Mouse (Mus musculus) cerebellum, adult 2 months (tissue): Measurements from ENCODE around the gene Egln1. TPM values are rescaled to one million over a fixed set of nuclear protein-coding genes. Genes with fewer than 3 reads are reported as not detected.

ENCODE experiments used
- DNase-seq, 2 experiments: peaks; one replicate each; pipeline ENCODE4 v3.0.0; 2021
- H3K27ac ChIP-seq: fragments of 200-500 bp; 2 replicates; pipeline ENCODE4 v1.5.1; 2012; ENCODE audit warnings: low read length, control low read depth, inconsistent platforms; ENCODE audit not compliant: insufficient read depth
- H3K27me3 ChIP-seq: fragments of 200-500 bp; 2 replicates; pipeline ENCODE4 v1.6.1; 2012; ENCODE audit warnings: inconsistent platforms, mild to moderate bottlenecking, low read length, moderate library complexity; ENCODE audit not compliant: control insufficient read depth, insufficient read depth
- H3K4me1 ChIP-seq: fragments of 200-500 bp; 2 replicates; pipeline ENCODE4 v1.6.1; 2011; ENCODE audit warnings: low read length; ENCODE audit not compliant: control insufficient read depth, insufficient read depth
- H3K4me3 ChIP-seq: fragments of 200-500 bp; replicated peaks from 2 replicates; pipeline ENCODE3; 2011; ENCODE audit warnings: mild to moderate bottlenecking, low read depth, low read length, control low read depth; ENCODE audit not compliant: insufficient read depth
- CTCF ChIP-seq: fragments of 200-500 bp; IDR thresholded peaks from 2 replicates; pipeline ENCODE4 v1.5.1; 2011; ENCODE audit warnings: low read depth, mild to moderate bottlenecking, control low read depth, low read length, moderate library complexity, borderline replicate concordance; ENCODE audit not compliant: insufficient read depth
- POLR2A ChIP-seq: fragments of 200-500 bp; IDR thresholded peaks from 2 replicates; pipeline ENCODE4 v1.6.1; 2011; ENCODE audit warnings: low read length, control low read depth, borderline replicate concordance; ENCODE audit not compliant: insufficient read depth
- WGBS: fragments of 180-500 bp; shearing (Covaris S2); methylation state at CpG from one replicate; pipeline ENCODE4 v1.1.7; 2018; 5-methylcytosine and 5-hydroxymethylcytosine counted together
- polyA plus RNA-seq: library from polyadenylated mRNA; depleted of rRNA; stranded (reverse); fragments of >200 nt; gene quantifications from 2 replicates; pipeline ENCODE4 v1.2.3, GENCODE M21; 2012; rRNA removed

Gene Egln1
- polyA plus RNA-seq, 1 experiment = 58.1 TPM

- no peak for DNase-seq
- no peak overlapping the region for H3K27ac ChIP-seq
- H3K4me1 ChIP-seq = peaks cover 5% of the 10 kb centered on the region
- H3K27me3 ChIP-seq = no peaks in the 10 kb centered on the region
- 57% methylated on average over 6 of the region's 6 CpGs for WGBS
- TF ChIP-seq CTCF (no peak), POLR2A (no peak)
- H3K4me3 ChIP-seq = no peak overlapping the region
Measured at GRCm38 (mm10) chr8:124869708-124870107, 79.4 kb downstream of the Egln1 start.

- no peak for DNase-seq
- H3K4me1 ChIP-seq = peaks cover 5% of the 10 kb centered on the region; the same call in 1 of the 2 replicates
- no peak overlapping the region for H3K27ac ChIP-seq
- TF ChIP-seq CTCF (no peak), POLR2A (no peak)
- no peaks in the 10 kb centered on the region for H3K27me3 ChIP-seq
- H3K4me3 ChIP-seq = no peak overlapping the region
- 61% methylated on average over 2 of the region's 2 CpGs for WGBS
Measured at GRCm38 (mm10) chr8:124867126-124867525, 82.0 kb downstream of the Egln1 start.

DNA sequence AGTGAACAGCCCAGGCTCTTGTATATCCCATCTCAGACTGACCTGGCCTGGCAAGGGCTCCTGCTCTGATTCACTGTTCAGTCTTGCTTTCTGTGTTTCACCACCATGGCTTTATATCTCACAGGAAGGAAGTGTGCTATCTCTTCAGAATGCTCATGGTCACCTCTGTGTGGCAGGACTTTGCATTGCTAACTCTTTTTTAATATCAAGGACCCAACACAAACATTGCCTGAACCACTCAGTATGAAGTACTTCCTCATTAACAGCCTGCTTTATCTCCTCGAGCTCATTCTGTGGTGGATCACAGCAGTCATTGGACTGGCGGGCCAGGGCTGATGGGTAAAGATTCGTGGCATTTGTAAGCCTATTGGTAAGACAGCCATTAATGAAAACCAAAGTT lies 82.5 kb downstream of the Egln1 start:
- no peak for DNase-seq
- TF ChIP-seq POLR2A (no peak), CTCF (no peak)
- H3K4me1 ChIP-seq = peaks cover 5% of the 10 kb centered on the region; the same call in 1 of the 2 replicates
- H3K27me3 ChIP-seq = no peaks in the 10 kb centered on the region
- no peak overlapping the region for H3K27ac ChIP-seq
- WGBS = 79% methylated on average over 3 of the region's 3 CpGs
- no peak overlapping the region for H3K4me3 ChIP-seq

DNA sequence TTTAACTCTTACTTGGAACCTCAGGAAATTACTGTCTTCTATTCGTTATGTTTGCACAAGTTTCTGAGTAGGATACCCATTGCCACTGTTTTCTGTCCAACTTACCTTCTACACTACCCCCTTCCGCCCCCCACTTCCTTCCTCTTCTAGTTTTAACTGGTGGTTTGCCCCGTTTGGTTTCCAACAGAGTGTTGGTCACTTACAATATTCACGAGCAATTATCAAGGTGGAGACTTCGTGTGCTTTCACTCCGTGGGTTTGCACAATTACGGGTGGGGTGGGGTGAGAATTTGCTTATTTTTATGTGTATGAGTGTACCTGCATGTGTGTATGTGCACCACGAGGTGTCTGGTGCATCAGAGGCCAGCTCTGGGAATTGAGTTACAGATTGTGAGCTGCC lies 85.4 kb downstream of the Egln1 start:
- peaks cover 5% of the 10 kb centered on the region for H3K4me1 ChIP-seq
- H3K4me3 ChIP-seq = peak overlapping the region; percentile 92
- DNase-seq = no peak
- WGBS = 13% methylated on average over 8 of the region's 8 CpGs
- no peak overlapping the region for H3K27ac ChIP-seq
- no peaks in the 10 kb centered on the region for H3K27me3 ChIP-seq
- TF ChIP-seq POLR2A (no peak), CTCF (no peak)

GRCm38 (mm10) chr8:124863163-124863677 lies 85.9 kb downstream of the Egln1 start:
- TF ChIP-seq CTCF = no peak
- no peak for TF ChIP-seq POLR2A
- WGBS = 0% methylated on average over 33 of the region's 33 CpGs

GRCm38 (mm10) chr8:124862321-124863162 lies 86.6 kb downstream of the Egln1 start, which contains the start of the genes Gnpat and 2810004N23Rik:
Gnpat (plus strand) TSS chr8:124863033.
2810004N23Rik (minus strand) TSS chr8:124863120.
- peak within 1 kb of the TSS; percentile 81 for H3K27ac ChIP-seq
- H3K4me1 ChIP-seq = peaks cover 5% of the 10 kb centered on the region
- peak; percentile 90 to 96 for DNase-seq
- H3K4me3 ChIP-seq = peak within 1 kb of the TSS; percentile 92
- WGBS = 1% methylated on average over 55 of the region's 55 CpGs
- H3K27me3 ChIP-seq = no peaks in the 10 kb centered on the region
- no peak for TF ChIP-seq CTCF
- TF ChIP-seq POLR2A = peak; percentile 89

More at GRCm38 (mm10) chr8:124863163-124863677, 85.9 kb downstream of the Egln1 start:
- peak overlapping the region; percentile 75 for H3K27ac ChIP-seq
- DNase-seq = no peak
- peaks cover 5% of the 10 kb centered on the region for H3K4me1 ChIP-seq
- peak overlapping the region; percentile 92 for H3K4me3 ChIP-seq
- H3K27me3 ChIP-seq = no peaks in the 10 kb centered on the region

DNA sequence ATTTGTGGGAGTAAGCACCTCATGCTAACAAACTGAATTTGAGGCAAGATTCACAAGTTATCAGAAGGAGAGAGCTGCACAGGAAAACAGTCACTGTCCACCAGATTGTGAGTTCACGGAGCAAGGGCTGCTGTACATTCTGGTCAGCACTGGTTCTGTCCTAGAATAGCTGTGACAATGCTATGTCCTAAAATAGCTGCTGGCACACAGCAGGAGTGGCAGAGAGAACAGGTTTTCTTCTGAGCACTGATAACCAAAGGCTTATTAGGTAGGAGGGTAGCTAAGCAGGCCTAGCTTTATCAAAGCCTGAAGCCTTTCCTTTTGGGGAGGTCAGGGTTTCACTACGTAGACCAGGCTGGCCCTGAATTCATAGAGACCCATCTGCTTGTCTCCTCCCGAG lies 88.9 kb downstream of the Egln1 start:
- Histone ChIP-seq H3K27me3 (no peaks in the 10 kb centered on the region), H3K4me3 (no peak overlapping the region), H3K4me1 (no peaks in the 10 kb centered on the region; the same call in 1 of the 2 replicates), H3K27ac (peak overlapping the region; percentile 85)
- TF ChIP-seq POLR2A (no peak; the same call in 1 of the 2 replicates), CTCF (no peak)
- 24% methylated on average over 3 of the region's 3 CpGs for WGBS
- DNase-seq = peak; percentile 37 to 67

GRCm38 (mm10) chr8:124859466-124859865 lies 89.7 kb downstream of the Egln1 start:
- H3K4me1 ChIP-seq = no peaks in the 10 kb centered on the region; the same call in 1 of the 2 replicates
- peak; percentile 41; the same call in 1 of the 2 replicates for TF ChIP-seq CTCF
- no peak for TF ChIP-seq POLR2A
- H3K27ac ChIP-seq = no peak overlapping the region
- DNase-seq = peak in 1 of 2 experiments; percentile 22
- H3K27me3 ChIP-seq = no peaks in the 10 kb centered on the region
- H3K4me3 ChIP-seq = no peak overlapping the region

Other genes starting within 250 kb of the Egln1 start
- 39.1 and 41.6 TPM in 2 replicates for gene Ttc13, start 227.3 kb downstream of the Egln1 start, polyA plus RNA-seq
- 19.5 and 20.3 TPM in 2 replicates for gene Arv1, start 227.2 kb downstream of the Egln1 start, polyA plus RNA-seq
- 1.2 and 1.3 TPM in 2 replicates for gene Fam89a, start 197.5 kb downstream of the Egln1 start, polyA plus RNA-seq
- gene Trim67, start 156.2 kb downstream of the Egln1 start, polyA plus RNA-seq = 19.4 and 23.3 TPM in 2 replicates
- 98.3 and 100 TPM in 2 replicates for gene Gnpat, start 86.3 kb downstream of the Egln1 start, polyA plus RNA-seq
- gene 2810004N23Rik, start 86.2 kb downstream of the Egln1 start, polyA plus RNA-seq = 15.0 and 15.7 TPM in 2 replicates
- 16.2 and 18.2 TPM in 2 replicates for gene Exoc8, start 51.6 kb downstream of the Egln1 start, polyA plus RNA-seq
- gene Sprtn, start 51.4 kb downstream of the Egln1 start, polyA plus RNA-seq = 18.5 and 19.5 TPM in 2 replicates
- gene Tsnax, start 63.7 kb upstream of the Egln1 start, polyA plus RNA-seq = 185 and 201 TPM in 2 replicates
- gene Disc1, start 104.9 kb upstream of the Egln1 start, polyA plus RNA-seq = 1.2 and 1.4 TPM in 2 replicates